Mouse (Mus musculus) gastrocnemius, postnatal 14 days (tissue): Measurements from ENCODE around the gene Pakap. TPM values are rescaled to one million over a fixed set of nuclear protein-coding genes. Genes with fewer than 3 reads are reported as not detected.
A peak's percentile ranks its signal among the peaks of the same experiment; 100 is the strongest.

Source experiments
- DNase-seq: peaks from one replicate; pipeline ENCODE4 v3.0.0; 2021; ENCODE audit warnings: mixed read lengths
- intact Hi-C: fragments of 180-260 bp; cut with DNase I; formaldehyde crosslinking; loops from one replicate; pipeline ENCODE4 v1.15.1; 2025; ENCODE audit warnings: low total_unique reads
- total RNA-seq, 2 experiments: library from RNA; stranded (reverse); gene quantifications; 2 replicates each; pipeline ENCODE4 v1.2.3; 2021

The Pakap gene
- total RNA-seq, 2 experiments from 2014 or later, result 8.8 to 10.9 TPM

DNA sequence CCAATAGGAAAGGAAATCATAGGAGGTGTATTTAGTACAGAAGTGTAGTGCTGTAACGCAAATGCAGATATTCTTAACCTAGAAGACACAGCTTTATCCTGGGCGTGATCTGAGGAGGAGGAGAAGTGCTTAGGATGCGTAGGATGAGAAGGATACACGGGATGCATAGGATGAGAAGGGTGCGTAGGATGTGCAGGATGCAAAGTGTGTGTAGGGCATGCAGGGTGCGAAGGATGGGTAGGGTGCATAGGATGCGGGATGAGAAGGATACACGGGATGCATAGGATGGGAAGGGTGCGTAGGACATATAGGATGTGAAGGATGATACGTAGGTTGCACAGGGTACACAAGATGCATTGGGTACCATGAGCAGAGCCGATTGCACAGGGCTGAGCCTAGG is 129.0 kb downstream of the Pakap start:
- no peak for DNase-seq
- intact Hi-C loops, result no loop called here

DNA sequence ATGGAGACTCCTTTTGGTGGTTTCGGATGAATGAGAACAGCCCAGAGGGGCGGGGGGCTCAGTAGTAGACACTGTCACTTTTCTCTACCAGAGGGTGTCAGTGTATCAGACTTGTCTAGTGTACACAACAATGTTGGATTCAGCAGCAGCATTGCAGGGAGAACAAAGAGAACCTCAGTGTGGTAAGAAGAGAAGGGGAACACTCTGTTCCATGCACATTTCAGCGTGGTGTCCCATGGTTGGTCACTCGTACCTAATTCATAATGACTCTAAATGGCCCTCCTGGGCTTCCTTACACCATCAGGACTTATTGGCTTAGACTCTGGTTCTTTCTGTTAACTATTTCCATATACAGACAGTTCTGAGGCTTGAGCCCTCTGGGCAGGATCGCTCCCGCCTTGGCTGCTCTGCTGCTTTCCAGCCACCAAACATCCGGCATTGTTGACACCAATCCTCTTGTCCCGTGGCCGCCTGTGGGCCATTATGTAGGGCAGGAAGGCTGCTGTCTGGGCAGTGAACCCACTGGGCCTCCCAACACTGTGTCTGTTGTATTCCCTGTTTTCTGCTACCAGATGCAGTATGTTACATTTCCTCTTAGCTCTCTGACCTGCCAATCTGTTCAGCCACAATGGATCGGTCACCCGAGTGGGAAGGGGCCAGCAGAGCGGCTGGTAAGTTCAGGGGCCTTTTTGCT is 130.1 kb downstream of the Pakap start:
- intact Hi-C loops, result no loop called here
- no peak for DNase-seq

DNA sequence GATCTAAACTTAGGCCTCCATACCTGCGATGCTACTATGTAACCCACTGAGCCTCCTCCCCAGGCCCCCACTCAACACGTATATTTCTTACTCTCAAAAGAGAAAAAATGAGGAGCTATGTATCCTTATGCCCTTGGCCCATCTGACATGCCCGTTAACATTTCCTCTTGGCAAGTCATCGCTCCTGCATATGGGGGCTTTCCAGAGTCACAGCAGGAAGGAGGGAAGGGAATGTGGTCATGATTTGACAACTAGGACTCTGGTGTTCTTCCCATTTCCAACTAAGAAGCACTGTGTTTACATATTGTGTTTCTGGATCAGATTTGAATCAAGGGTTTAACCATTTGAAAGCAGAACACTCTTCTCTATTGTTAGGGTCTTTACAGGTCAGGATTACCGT is 133.6 kb downstream of the Pakap start:
- no peak for DNase-seq
- intact Hi-C loops, result no loop called here

DNA sequence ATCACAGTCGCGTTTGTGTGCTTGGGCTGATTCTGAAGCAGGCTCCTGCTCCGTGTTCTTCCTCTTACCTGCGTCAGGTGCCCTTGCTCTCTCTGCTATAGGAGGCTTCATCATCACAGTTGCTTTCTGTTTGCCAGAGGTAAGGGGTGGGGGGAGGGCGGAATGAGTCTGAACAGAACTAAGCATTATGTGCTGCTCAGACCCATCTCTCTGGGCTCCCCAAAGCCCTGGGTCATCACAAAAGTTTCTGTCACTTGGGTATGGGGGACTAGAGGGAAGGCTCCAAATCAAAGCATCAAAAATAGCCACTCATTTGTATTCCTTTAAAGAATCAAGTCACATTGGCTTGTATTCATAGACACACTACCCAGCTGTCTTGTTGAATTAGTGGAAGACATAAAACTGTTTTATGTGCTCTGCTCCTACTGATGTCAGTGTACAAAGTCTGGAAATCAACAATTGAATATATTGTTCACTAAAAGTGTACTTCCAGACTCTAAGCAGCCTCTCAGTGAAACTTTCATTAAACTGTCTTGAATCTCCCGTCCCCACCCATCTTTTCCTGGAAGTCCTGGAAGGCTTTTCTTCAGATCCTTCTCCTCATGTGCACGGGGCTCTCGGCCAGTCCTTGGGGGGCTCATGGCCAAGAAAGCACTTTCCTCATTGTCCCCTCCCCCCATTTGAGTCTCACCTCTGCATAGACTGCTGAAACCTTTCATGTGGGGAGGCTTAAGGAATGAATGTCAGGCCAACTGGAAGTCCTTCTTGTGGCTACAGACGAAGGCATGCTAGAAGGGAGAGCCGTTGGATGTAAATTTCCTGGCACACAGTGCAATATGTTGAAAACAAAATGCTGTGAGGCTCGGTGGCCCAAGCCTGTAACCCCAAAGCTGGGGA is 135.8 kb downstream of the Pakap start:
- no peak for DNase-seq
- intact Hi-C loops, result no loop called here

DNA sequence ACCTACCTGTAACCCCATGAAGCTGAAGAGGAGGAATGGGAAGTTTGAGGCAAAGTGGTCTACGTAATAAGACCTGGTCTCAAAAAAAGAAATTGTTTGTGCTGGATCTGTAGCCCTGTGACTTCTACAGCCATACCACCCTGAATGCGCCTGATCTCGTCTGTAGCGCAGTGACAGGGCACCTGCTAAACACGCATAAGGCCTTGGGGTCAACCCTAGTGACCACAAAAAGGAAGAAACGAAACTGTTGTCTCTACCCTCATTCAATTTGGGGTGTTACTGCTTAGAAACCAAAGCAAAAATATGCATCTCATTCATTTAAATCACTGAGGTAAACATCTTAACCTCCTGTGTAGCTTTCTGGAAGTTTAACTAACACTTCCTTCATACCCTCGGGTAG is 136.6 kb downstream of the Pakap start:
- intact Hi-C loops, result no loop called here
- DNase-seq, result no peak

DNA sequence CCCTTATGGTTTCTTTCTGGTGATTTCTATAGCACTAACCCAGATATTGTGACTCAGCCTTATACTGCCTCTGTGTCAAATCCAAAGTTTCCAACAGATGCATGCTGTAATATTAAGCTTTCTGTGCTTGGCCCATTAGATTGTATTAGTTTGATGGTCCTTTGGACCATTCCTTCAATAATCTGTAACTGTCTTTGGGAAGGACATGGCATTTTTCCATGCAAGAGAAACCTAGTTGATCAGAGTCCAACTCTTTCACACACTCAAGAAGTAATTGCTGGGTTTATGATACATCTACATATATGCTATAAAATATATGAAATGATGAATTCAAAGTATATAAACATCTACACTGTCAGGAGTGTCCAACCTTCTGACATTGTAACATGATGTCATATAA is 147.9 kb downstream of the Pakap start:
- DNase-seq, result no peak
- intact Hi-C loops, result no loop called here

DNA sequence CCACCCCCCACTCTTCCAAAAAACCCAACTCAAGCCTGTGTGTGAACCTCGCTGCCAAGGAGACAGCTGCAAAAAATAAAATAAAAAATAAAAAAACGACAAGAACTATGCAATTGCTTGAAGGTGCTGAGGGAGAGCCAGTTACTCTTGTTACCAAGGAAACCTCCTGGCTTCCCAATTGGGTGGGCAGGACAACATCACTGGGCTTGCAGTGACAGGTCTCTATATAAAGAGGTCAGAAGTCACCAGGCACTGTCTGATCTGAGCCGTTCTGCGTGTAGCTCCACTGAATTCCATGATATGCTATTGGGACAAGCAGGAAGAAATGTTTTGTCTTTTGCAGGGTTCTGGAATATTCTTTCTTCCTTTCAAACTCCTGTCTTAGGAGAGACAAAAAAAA is 148.8 kb downstream of the Pakap start:
- DNase-seq, result no peak
- intact Hi-C loops, result no loop called here

DNA sequence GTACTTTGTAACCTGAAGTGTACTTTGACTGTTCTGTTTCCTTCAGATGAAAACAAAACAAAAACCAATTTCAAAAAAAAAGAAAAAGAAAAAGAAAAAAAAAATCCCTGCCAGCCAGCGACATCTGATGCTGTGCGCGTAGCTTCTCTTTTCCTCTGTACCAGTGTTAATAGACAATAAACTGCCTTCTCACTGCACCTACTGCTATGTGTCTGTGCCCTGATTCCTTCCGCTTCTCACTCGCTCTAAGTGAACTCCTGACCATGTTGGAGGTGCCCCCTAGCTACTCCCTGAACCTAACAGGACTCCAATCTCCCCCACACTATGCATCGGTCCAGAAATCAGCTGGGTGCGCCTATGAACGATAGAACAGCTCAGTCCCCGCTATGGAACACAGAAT is 149.4 kb downstream of the Pakap start, which contains the start of gene Akap2:
Gene Akap2, plus strand, starts transcription at position 304 of the 400 bp plus-strand sequence.
- no peak for DNase-seq
- intact Hi-C loops, result no loop called here

DNA sequence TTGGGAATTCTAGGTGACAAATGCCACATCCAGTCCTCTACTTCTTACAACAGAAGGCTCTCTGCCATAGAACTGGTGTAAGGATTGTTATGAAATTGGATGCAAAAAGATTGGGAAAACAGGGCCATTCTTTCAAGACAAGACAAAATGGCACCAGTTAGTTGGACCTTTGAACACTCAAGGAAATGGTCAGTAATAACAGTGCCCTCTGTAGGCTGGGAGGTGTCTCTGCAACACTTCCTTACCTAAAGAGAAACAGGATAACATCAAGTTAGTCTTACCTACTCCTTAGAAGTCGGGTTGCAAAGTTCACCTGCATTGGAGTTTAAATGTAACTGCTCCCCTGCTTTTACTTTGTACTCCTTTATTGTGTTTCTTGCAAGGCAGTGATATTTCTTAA is 151.4 kb downstream of the Pakap start:
- DNase-seq, result no peak
- intact Hi-C loops, result no loop called here

DNA sequence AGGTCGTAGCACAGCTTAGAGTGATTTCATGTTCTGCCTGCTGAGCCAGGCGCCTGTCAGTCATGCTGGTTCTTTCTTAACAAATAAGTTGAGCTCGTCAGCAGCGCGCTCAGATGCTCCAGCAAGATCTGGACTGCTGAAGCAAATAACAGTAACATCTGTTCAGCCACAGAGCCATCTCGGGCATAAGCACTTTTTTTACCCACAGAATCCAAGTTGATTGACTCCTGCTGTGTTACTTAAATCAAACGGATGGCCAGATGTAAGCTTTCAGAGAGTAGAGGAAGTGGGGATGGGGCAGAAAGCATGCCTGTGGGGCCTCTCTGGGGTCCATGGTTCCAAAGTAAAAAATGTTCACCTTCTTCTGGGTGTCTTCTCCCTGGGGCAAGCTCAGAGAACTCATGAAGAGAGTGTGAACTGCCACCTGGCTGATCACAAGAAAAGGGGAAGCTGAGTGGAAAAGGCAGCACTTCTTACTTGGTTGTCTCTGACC is 152.9 kb downstream of the Pakap start:
- DNase-seq, result no peak
- intact Hi-C loops, result no loop called here

DNA sequence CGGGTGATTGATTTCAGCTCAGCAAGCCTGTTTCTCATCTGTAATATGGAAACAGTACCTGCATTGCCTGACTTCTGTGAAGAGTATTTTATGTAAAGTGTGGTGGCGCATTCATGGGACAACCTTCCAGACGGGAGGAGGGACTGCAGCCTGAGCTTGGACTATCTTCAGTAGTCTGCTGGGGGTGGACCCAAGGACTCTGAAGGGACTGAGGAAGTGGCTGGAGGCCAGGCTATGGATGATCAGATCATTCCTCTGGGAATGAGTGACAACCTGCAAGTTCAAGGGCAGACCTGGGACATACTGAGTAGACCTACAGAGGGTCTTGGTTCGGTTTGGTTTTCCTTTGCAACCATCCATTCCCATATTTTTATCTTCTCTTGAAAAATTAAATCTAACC is 154.3 kb downstream of the Pakap start:
- intact Hi-C loops, result no loop called here
- no peak for DNase-seq

DNA sequence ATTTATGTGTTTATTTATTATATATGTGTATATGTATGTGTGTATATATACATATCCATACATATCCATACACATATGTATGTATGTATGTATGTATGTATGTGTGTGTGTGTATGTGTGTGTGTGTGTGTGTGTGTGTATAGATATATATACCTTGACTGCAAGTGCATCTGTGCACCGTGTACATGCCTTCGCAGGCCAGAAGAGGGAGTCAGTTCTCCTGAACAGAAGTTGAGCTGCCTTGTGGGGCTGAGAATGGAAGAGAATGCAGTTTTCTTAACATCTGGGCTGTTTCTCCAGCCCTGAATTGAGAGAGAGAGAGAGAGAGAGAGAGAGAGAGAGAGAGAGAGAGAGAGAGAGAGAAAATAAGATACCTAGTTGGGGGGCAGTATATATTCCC is 155.7 kb downstream of the Pakap start:
- no peak for DNase-seq
- intact Hi-C loops, result no loop called here

DNA sequence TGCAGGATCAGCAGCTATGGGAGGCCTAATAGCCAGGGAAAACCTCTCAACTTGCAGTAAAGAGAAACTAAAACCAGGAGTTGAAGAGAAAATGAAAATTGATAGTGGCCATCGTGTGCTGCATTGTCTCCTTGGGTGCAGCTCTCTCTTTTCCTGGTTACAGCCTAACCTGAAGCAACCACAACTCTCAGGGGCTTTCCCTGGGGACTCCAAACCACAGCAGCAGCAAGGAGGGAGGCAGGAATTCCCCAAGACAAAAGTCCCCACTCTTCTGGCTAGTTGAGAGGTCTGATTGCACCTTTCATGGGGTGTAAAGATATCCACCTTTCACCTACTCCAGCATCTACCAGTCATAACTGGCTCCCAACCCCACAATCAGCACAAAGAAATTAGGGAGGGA is 157.6 kb downstream of the Pakap start:
- intact Hi-C loops, result no loop called here
- DNase-seq, result no peak

DNA sequence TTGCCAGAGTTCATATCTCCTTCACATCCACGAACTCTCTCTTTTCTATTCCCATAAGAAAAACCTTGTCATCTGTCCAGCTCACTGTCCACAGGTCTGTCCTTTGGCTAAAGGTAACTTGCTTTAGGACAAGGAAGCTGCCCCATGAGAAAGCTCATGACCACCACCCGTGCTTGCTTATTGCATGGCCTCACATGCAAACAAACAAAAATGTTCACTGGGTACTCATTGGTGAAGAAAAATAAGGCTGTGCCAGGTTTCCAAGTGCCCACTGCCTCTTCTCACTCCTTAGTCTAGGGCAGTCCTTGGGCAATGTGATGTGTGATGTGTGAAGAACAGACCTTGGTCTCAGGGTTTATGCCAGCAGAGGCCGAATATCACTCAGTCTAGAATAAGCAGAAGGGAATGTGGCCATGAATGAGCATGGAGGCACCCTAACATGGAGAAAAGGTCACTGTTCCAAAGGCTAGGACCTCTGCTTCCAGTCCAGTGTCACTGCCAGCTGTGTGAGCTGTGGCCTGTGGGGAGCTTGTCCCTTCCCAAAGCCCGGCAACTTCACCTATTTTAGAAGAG is 160.7 kb downstream of the Pakap start:
- no peak for DNase-seq
- intact Hi-C loops, result no loop called here

DNA sequence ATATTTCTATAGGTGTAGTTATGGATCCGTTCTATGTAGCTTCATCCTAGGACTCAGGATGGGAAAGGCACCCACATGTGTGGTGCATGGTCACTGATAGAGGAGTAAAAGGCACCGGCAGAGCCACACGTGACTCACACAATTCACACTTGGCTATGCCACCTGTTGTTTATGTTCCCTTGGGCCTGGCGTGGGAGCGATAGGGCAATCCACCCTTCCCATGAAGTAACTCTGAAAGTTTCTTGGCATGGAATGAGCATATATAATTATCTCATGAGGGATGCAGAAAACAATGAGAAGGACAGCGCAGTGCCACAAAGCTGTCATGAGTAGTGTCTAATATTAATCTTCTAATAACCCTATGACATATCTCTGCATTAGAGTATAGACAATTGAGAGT is 162.1 kb downstream of the Pakap start:
- intact Hi-C loops, result no loop called here
- no peak for DNase-seq

DNA sequence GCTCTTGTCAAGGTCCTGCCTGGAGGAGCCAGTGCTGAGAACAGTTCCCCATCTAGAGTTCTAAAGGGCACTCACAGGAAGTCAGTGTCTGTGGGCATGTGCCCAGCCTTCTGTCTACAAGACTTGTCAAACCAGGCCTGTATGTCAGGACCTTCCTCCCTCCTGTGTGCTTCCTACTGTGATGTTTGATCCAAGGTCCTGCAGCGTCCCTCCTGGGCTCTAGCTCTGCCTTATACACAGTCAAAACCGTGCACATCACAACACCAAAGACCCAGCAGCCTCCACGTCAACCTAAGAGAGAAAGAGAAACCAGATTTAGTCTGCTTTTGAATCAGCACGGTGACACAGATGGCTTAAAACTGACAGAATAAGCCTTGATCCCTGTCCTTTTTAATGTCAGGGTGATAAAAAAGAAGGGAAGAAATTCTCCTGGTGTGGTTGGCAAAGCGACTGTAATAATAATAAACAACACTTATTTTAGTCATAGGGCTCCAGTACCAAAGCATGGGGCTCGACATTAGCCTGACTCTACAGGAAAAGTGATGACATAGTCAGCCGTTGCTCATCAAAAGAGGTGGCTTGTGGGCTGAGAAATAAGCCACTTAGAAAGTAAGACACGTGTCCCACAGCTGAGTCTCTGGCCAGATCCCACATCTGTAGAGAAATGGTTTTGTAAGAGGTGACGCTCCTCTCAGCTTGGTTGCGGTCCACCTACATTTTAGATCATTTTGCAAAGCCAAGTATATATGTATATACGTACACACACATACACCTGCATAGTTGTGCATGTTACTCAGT is 163.0 kb downstream of the Pakap start:
- intact Hi-C loops, result no loop called here
- no peak for DNase-seq

DNA sequence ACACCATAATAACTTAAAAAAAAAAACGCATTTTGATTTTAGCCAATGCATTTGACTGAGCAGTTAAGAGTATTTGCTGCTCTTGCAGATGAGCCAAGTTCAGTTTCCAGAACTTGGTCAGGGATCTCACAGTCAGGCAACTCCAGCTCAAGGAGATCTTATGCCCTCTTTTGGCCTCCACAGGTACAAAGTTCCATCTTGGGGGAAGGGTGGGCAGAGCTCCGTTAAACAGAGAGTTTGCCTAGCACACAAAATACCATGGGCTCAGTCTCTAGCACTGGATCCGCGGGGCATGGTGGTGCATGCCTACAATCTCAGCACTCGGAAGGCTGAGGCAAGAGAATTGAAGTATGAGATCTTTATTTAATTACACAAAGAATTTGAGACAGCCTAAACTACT is 164.4 kb downstream of the Pakap start:
- no peak for DNase-seq
- intact Hi-C loops, result no loop called here

DNA sequence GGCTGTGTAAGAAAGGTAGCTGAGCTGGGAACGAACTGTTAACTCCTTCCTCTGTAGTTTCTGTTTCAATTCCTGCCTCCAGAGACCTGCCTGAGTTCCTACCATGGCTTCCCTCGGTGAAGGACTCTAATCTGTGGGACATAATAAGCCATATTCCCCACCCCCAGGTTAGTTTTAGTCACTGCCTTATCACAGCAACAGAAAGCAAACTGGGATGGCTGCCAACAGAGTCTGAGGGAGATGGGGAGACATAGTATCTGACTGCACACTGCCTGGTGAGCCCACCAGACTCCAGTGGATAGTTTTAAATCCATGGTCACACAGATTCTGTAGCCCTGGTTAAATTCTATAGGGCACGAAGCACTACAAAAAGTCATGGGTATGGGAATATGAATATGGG is 165.5 kb downstream of the Pakap start:
- no peak for DNase-seq
- intact Hi-C loops, result no loop called here

DNA sequence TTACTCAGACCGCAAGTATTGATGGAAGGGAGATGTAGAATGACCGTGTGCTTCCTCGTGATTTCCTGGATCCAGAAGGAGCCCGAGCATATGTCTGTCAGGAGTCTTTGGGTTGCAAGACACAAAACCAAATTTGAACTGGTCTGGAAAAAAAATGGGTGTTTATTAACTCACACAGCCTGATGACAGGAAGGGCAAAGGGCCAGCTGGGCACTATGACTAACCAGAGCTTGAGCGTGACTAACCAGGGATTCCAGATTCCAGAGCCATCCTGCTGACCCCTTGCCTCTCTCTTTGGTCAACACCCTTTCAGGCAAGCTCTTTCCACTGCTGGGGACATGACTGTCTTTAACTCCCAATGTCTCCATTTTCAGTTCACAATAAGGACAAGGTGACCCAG is 167.4 kb downstream of the Pakap start:
- intact Hi-C loops, result no loop called here
- DNase-seq, result peak; percentile 20
